Mouse (Mus musculus) layer of hippocampus, postnatal 14 days (tissue): ENCODE data around the gene Hlcs. TPM values are rescaled to one million over a fixed set of nuclear protein-coding genes. Genes with fewer than 3 reads are reported as not detected.

Experiments used
- DNase-seq, 2 experiments: peaks; one replicate each; pipeline ENCODE4 v3.0.0; 2021 to 2022; ENCODE audit warnings: low spot score in 2 of 2, mixed read lengths in 1 of 2
- total RNA-seq, 2 experiments: library from RNA; stranded (reverse); gene quantifications; 2 replicates each; pipeline ENCODE4 v1.2.3; 2021

The Hlcs gene
- total RNA-seq, 2 experiments from 2014 or later = 12.8 to 13.7 TPM

DNA sequence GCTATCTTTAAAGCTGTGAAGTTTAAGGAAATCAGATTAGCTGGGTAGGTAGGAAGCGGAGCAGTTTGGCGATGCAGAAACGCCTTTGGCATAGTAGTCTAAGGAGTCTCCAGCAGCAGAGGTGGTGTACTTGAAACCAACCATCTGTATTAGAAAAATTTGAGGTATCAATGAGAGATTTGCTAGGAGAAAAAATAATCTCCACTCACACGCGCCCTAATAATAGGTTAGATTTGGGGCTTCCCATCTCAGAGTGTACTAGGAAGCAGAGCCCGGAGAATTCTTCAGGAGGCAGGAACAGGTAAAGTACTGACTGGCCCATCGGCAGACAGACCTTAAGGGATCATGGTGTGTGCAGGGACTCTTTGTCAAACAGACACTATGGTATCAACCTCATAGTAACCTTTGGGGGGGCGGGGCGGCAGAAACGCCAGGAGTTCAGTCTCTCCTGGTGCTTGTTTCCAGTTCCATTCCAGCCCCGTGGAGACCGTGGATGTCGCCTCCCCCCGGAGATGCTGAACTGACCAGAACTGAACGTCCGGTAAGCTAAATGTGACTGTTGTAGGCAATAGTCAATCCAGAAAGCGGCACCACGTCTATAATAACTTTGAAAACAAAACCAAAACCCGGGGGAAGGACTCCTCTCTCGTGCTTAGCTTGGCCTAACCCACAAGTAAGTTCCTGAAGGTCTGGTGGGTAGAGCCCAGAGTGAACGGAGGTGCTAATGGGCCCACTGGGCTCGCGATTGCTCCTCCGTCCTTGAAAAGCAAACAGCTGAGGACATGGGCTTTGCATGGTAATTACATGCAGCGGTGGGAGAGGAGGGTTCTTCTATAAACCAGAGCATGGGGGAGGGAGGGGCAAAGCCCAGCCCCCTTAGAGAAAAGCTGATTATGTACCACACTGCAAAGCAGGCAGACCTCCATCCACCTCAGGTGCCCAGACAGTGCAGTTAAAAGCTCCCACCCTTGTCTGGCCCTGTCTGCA is 15.8 kb upstream of the Hlcs start:
- no peak for DNase-seq

- no peak for DNase-seq
These were observed 14.7 kb upstream of the Hlcs start, which contains the start of gene Ripply3 for GRCm38 (mm10) chr16:94327781-94328711. Gene Ripply3 (plus strand): TSS chr16:94328420.

GRCm38 (mm10) chr16:94326008-94326407 is 12.6 kb upstream of the Hlcs start:
- no peak for DNase-seq

- no peak for DNase-seq
These were observed 10.3 kb upstream of the Hlcs start for GRCm38 (mm10) chr16:94323681-94324080.

GRCm38 (mm10) chr16:94320223-94320622 is 6.9 kb upstream of the Hlcs start:
- no peak for DNase-seq

- no peak for DNase-seq
These were observed 4.4 kb upstream of the Hlcs start for GRCm38 (mm10) chr16:94317752-94318151.

GRCm38 (mm10) chr16:94315215-94315614 is 1.8 kb upstream of the Hlcs start:
- no peak for DNase-seq

GRCm38 (mm10) chr16:94314626-94315025 is 1.3 kb upstream of the Hlcs start:
- DNase-seq = no peak

DNA sequence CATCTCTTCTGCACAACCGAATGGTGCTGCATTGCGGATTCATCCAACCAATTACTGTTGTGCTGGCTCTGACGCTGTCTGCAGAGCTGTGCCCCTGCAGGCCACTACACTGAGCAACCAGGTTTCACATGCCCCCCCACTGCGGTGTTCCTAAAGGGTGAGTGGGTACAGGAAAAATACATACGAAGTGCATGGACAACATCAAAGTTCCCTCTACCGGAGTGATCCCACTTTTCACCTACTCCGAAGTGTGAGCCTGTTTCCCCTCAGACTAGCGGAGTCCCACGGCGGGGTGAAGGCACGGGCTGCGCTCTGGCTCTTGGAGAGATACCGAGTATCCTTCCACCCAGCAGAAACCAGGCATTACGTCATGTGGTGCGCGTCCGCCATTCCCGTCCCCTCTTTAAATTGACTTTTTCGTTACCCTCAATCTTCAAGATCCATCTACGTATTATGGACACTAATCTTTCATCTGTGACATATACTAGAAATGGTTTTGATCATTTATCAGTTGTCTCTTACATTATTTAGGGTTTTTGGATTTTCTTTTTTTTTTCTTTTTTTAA is 625 bp downstream of the Hlcs start:
- peak; percentile 87 to 88 for DNase-seq

DNA sequence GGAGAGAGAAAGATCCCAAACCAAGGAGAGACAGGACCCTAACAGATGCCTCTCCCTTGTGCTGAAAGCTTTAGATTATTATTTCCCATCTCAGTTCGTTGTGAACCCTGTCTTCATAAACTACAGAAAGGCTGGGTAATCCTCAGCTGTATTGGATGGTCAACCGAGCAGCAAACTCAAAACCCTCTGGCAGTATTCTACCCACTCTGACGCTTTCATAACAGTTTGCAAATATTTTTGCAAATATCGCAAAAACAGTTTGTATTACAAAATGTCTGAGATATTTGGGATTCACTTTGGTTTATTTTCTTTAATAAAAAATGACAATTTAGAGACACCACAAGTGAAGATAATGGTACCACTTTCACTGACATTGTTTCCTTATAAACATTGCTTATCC is 1.4 kb downstream of the Hlcs start:
- no peak for DNase-seq

DNA sequence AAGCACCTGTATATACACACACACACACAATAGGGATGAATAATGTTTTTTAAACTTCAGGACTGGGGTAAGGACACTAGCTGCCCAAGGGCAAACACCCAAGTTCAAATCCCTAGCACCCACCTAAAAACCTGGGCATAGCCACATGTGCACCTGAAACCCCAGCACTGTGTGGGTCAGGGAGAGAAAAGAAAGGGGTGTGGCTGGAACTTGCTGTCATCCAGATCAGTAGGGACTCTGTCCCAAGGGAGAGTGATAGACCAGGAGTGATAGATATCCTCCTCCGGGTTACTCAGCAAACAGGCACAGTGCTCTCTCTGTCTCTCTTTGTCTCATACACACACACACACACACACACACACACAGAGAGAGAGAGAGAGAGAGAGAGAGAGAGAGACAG is 2.0 kb downstream of the Hlcs start:
- DNase-seq = no peak

DNA sequence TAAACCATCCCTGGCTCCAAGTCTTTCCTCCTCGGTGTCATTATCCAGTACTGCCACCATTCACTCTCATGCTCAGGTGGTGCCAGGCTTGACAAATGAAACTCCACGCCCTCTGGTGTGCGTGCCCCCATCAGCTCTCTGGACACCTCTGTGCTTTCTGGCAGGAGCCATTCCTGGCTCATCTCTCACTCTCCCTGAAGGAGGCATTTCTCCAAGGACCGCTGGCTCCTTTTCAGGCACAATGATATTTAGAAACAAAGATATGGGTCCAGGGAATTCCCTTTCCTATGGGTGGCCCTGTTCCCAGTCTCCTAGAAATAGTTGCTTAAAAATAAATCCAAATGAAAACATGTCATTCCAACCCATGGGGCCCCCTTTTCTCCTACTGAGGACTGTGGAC is 4.3 kb downstream of the Hlcs start:
- DNase-seq = no peak

GRCm38 (mm10) chr16:94307942-94308341 is 5.4 kb downstream of the Hlcs start:
- DNase-seq = no peak

GRCm38 (mm10) chr16:94307526-94307925 is 5.8 kb downstream of the Hlcs start:
- peak in 1 of 2 experiments; percentile 60 for DNase-seq

- no peak for DNase-seq
These were observed 10.2 kb downstream of the Hlcs start for GRCm38 (mm10) chr16:94303203-94303535.

DNA sequence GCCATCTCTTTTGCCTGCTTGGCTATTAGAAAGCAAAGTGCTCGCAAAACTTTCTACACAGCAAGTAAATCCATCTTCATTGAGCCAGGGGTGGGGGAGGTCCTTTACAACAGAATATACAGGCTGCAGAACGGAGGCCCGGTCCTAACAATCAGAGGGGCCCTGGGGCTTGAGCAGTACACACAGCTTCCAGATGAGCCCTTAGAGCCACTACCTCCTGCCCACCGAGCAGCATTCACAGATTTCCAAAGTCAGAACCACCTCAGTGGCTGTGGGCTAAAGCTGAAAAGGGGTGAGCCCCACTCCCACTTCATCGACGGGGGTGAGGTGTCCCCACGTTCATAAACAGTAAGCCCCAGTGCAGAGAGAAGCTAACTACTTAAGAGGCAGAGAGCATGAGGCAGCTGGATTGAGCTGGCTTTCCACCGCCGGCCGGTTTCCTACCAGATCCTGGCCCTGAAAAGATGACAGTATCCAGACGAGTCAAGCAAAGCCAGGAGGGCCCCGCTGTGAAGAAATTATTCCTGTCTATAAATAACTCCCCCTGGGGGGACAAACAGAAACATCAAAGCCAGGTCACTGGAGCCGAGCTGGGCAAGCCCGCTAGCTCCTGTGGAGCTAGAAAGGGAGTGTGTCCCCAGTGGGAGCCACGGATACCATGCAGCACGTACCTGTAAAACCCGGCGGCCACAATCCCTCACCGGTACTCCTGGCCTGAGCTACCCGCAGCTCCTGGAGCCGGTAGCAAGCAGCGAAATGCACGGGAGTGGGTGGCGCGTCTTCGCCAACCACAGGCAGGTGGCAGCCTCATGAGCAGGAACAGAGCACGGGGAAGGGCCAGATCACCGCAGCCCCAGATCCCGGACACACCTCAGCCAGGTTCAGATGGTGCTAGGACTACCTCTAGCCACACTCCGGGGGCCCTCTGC is 10.8 kb downstream of the Hlcs start:
- peak in 1 of 2 experiments; percentile 36 for DNase-seq

DNA sequence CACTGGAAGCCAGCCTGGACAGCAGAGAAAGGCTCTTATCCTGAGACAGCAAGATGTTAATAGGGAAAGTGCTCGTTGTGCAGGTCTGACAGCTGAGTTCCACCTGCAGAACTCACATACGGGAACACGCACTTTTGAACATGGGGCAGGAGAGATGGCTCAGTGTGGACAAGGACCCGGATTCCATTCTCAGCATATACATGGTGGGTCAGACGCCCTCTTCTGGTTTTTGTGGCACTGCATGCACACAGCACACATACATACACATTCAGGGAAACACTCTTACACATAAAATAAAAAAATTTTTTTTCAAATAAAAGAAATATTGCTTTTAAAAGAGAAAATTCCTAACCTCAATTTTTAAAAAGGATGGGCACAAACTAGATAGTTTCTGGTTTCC is 11.7 kb downstream of the Hlcs start:
- no peak for DNase-seq

DNA sequence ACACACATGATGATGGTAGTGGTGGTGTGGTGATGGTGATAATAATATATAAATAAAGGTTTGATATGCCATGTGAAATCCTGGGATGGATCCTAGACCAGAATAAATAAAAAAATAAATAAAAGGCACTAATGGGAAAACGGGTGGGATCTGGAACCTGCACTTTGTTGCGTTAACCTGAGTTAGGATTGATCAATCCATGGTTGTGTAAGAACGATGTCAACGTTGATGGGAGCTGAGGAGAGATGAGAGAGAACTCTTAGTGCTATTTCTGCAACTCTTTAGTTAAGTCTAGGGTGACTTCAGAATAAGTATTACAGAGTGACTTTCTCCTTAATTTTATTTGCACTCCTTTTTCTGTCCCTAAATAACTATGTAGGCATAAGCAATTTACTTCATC is 12.2 kb downstream of the Hlcs start:
- DNase-seq = no peak

- DNase-seq = no peak
These were observed 14.2 kb downstream of the Hlcs start for GRCm38 (mm10) chr16:94299210-94299609.

- DNase-seq = no peak
These were observed 15.3 kb downstream of the Hlcs start for GRCm38 (mm10) chr16:94298081-94298480.
